Mouse (Mus musculus) mouse trophoblast stem cell (cell line): Measurements from ENCODE around the gene Usp46.

ENCODE experiments used
- in situ Hi-C, 2 experiments: fragments of 300-500 bp; cut with MseI, MboI; formaldehyde crosslinking; loops; 2 replicates in 1 of 2; 3 replicates in 1 of 2; pipeline ENCODE4 v1.15.1; 2025

The Usp46 gene

GRCm38 (mm10) chr5:74067831-74068713, at the start of gene Usp46:
Gene Usp46 (minus strand): TSS chr5:74068431.
- in situ Hi-C loops, result no loop called here

DNA sequence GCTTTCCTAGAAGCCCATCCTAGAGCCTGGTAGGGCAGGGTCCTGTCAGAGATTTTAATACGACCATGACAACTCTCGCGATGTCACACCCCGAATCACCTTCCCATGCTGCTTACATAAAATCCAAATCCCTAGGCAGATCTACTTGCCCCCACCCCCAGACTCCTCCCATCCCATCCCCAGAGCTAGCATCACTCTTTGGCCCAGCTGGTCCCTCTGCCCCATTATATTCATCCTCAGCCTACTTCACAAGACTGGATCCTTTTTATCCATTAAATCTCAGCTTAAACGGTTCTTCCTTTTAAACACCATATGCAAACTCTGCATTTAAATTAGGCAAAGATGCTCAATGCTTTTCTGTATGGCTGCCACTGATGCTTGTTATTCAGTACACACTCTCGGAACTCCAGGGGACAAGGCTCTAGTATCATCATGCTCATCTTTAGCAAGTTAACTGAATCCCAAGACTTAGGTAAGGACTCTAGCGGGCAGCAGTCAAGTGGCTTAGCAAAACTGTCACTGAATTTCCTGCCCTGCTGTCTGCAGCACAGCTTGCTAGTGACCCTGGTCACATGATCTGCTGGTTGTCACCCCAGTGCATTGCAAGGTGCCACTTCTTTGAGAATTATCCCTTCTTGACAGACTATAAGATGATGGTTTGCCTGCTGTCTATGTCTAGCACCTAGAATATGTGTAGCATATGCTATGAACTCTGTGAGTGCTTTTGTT, 45.9 kb upstream of the Usp46 start:
- in situ Hi-C loops, result no loop called here

GRCm38 (mm10) chr5:74105445-74105844, 37.2 kb upstream of the Usp46 start:
- in situ Hi-C loops, result loop anchor here in 1 of 2 experiments (10.0 kb wide), 1 partner anchor 169 kb away; no protein-coding TSS in a partner anchor

DNA sequence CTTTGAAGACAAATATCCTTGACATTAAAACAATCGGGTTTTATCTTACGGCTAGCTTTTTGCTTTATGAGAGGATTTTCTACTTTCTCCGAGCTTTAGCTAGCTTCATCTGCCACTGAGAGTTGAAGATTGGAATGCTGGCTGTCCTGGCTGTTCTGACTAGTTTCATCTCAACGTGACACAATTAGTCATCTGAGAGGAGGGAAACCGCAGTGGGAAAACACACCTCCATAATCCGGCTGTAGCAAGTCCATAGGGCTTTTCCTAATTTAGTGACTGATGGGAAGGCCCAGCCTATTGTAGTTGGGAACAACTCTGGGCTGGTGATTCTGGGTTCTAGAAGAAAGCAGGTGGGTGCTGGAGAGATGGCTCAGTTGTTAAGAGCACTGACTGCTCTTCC, 33.5 kb upstream of the Usp46 start:
- in situ Hi-C loops, result loop anchor here in 1 of 2 experiments (10.0 kb wide), 1 partner anchor 173 kb away; no protein-coding TSS in a partner anchor

GRCm38 (mm10) chr5:74099046-74099445, 30.8 kb upstream of the Usp46 start:
- in situ Hi-C loops, result no loop called here

- in situ Hi-C loops, result no loop called here
Measured at GRCm38 (mm10) chr5:74097854-74098220, 29.6 kb upstream of the Usp46 start.

DNA sequence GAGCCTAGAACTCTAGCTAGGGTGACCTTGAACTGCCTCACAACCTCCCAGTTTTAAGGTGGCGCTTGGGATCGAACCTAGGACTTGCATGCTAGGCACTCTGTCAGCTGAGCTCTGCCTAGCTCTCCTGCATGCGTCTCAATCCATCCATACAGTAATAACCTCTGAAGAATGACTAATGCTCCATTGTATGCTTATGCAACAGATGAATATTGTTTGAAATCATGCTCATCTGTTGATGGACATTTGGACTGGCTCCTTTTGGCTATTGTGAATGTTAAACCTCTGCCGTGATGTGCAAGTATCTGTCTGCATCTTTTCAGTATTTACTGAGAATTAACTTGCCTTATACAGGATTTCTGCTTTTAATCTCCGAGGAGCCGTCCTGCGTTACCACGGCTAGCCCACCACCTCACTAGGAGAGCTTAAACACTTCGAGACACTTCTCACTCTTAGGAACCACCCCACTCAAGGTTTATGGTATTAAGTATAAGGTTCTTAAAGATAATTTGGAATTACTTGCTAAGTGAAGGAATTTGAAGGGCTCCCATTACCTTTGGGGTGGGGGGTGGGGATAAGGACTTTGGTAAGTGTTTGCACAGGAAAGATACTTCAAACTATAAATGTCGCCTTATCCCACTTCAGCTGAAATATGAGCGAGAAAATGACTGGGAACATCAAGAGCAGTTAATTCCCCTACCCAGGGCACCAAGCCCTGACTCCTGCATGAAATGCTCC, 29.1 kb upstream of the Usp46 start:
- in situ Hi-C loops, result no loop called here

- in situ Hi-C loops, result no loop called here
Measured at GRCm38 (mm10) chr5:74096060-74096459, 27.8 kb upstream of the Usp46 start.

- in situ Hi-C loops, result no loop called here
Measured at GRCm38 (mm10) chr5:74095611-74096010, 27.4 kb upstream of the Usp46 start.

DNA sequence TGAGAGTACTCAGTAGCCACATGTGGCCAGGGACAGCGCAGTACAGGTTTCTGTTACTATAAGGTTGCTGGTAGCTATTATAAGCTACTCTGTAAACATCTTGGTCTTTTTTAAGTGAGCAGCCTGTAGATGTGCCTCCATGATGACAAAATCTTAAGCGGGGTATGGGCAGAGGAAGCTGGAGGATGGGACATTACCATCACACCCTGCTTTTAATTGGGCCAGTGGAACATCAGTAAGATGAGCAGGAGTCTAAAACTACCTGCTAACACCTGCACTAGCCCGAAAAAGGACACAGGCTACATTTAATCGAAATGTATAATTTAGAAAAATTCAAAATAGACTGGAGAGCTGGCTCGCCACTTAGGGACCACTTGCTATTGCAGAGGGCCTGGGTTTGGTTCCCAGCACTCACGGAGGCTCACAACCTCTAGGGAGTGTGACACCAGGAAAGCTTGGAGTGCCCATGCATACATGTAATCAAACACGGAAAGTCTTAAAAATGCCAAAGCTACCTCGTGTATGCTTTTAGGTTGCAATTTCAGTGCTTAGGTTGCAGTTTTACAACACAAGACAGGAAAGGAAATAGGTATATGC, 26.7 kb upstream of the Usp46 start:
- in situ Hi-C loops, result no loop called here

- in situ Hi-C loops, result no loop called here
Measured at GRCm38 (mm10) chr5:74093556-74094428, 25.6 kb upstream of the Usp46 start.

DNA sequence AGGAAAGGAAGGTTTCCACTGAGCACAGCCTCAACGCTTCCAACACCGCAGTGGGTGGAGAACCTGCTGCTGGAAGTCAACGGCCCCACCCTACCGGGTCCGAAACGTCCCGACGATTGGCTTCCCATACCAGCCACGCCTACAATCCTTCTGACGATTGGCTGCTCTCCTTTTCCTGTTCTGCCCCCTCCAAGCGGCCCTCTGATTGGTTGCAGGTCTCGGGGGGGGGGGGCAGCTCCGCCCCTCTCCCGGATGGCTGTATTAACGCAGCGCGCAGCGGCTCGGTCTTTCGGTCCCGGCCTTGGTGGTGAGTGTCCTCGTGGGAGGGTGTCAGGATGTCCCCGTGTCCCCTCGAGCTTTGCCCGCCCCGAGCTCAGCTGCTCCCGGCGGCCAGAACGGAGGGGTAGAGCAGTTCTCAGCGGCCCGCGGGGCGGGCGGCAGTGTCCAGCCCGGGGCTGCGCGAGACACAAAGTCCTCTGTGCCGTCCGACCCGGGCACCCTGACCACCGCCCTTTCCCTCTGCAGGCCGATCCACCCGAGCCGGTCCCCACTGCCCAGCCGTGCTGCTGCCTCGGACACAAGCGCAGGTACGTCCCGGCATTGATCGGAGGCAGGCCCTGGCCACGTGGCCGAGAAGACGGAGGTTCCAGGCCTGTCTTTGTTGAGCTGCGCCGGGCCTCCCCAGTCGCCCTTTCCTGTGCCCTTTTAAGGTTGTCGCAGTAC, 24.8 kb upstream of the Usp46 start:
- in situ Hi-C loops, result no loop called here

DNA sequence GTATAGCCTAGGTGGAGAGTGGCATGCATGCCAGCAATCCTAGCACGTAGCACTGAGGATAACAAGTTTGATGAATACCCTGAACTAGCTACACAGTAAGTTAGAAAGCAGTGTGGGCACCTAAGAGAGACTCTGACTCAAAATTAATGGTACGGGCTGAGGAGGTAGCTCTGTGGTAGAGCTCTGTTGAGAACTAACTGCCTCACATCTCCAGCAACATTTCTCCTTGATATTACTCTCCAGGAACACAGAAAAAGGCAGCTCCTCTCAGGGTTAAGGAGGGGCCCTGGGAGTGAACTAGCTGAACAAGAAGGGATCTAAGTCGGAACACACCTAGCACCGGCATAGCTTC, 24.2 kb upstream of the Usp46 start:
- in situ Hi-C loops, result no loop called here

- in situ Hi-C loops, result no loop called here
Measured at GRCm38 (mm10) chr5:74089643-74090042, 21.4 kb upstream of the Usp46 start.

GRCm38 (mm10) chr5:74081756-74082155, 13.5 kb upstream of the Usp46 start:
- in situ Hi-C loops, result no loop called here

DNA sequence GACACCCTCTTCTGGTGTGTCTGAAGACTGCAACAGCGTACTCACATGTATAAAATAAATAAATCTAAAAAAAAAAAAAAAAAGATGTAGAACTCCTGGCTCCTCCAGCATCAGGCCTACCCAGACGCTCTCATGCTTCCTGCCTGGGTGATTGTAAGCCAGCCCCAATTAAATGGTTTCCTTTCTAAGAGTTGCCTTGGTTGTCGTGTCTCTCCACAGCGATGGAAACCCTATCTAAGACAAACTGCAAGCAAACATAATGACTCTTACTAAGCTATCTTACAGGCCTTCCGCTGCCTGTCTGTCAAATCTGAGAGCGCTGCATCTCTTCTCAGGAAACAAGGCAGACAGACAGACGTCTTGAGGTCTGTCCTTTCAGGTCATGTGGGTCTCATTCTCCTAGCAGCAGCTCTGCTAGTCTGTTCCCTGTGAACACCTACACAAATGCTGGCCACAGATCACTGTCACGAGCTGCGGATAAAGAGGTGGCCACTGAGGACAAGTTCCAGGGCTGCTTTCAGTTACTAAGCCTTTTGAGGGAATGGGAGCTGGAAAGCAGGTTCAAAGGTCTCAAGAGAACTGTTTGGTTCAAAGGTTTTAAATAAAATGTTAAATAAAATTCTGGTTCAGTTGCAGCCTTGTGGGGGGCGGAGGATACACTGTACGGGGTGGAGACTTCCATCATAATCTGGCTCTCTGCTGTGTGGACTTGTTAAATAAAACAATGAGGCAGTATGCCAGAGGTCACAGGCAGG, 10.8 kb upstream of the Usp46 start:
- in situ Hi-C loops, result loop anchor here in 1 of 2 experiments (10.0 kb wide), 1 partner anchor 196 kb away; no protein-coding TSS in a partner anchor

- in situ Hi-C loops, result loop anchor here in 1 of 2 experiments (10.0 kb wide), 1 partner anchor 196 kb away; no protein-coding TSS in a partner anchor
Measured at GRCm38 (mm10) chr5:74078400-74078799, 10.2 kb upstream of the Usp46 start.

DNA sequence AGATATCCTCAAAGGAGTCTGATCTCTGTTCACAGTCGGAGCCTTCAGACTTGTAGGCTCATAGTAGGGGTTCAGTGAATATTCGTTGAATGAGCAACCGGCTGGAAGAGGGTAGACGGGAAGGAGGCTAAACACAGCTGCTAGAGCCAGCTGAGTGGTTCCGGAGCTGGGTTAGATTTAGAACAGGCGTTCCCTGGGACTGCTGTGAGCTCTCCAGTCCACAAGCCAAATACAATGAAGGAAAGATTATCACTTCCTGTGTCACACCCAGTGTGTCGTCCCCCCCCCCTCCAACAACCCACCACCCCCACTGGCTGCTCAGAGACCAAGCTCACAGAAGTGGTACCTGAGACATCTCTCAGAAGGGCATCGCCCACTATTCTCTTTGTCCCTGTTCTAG, 9.7 kb upstream of the Usp46 start:
- in situ Hi-C loops, result loop anchor here in 1 of 2 experiments (10.0 kb wide), 1 partner anchor 197 kb away; no protein-coding TSS in a partner anchor

- in situ Hi-C loops, result loop anchor here in 1 of 2 experiments (10.0 kb wide), 1 partner anchor 198 kb away; no protein-coding TSS in a partner anchor
Measured at GRCm38 (mm10) chr5:74076759-74077158, 8.5 kb upstream of the Usp46 start.
